Mouse (Mus musculus) liver, adult 2 months (tissue): Measurements from ENCODE around the gene Ccnl2.

ENCODE experiments used
- CTCF ChIP-seq: fragments of 200-500 bp; IDR thresholded peaks from 2 replicates; pipeline ENCODE4 v1.5.1; 2011; ENCODE audit warnings: low read depth, low read length, control low read depth
- POLR2A ChIP-seq: fragments of 200-500 bp; IDR thresholded peaks from 2 replicates; pipeline ENCODE4 v1.6.1; 2011; ENCODE audit warnings: low read length, control low read depth; ENCODE audit not compliant: insufficient read depth; ENCODE audit errors: extremely low read depth

DNA sequence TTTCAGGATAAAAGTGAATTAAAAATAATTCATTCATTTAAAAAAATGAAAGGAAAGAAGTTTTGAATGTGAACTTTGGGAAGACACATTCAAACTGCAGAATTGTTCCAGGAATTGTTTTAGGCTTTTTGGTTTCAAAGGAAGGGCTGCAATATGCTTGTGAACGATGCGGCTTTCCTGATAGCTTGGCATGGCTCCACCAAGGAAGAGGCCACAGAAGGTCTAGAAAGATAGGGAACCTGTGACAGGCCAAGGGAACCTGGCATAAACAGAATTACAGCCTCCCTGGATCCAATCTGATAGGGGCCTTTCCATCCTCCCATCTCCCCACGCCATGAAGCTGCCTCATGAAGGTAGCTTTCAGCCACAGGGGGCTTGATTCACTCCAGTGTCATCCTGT lies 24.0 kb upstream of the Ccnl2 start:
- TF ChIP-seq CTCF (no peak), POLR2A (no peak)
